Mouse (Mus musculus): Measurements from ENCODE around the gene Oser1. TPM values are rescaled to one million over a fixed set of nuclear protein-coding genes. Genes with fewer than 3 reads are reported as not detected.

The Oser1 gene
- polyA plus RNA-seq, 1 experiment from 2014 or later, result 64.5 TPM

- Histone ChIP-seq H3K27ac (ENCODE audit: low read depth, low read length) (0 out of 2 replicates have a peak overlapping the region, but pooled peaks have one; percentile 21), H3K36me3 (ENCODE audit: control insufficient read depth, insufficient read depth) (peaks cover 53% of the 10 kb centered on the region), H3K9me3 (ENCODE audit: control insufficient read depth) (no peaks in the 10 kb centered on the region), H3K9ac (ENCODE audit: low read depth, low read length) (no peak overlapping the region), H3K4me2 (replicated peaks; ENCODE audit: low read depth) (no peak overlapping the region), H3K4me1 (replicated peaks; ENCODE audit: control insufficient read depth, insufficient read depth, low read length) (0 out of 2 replicates have a peak, but pooled peaks cover 2% of the 10 kb centered on the region), H3K4me3 (ENCODE audit: low read depth, low read length) (no peak overlapping the region), H3K27me3 (replicated peaks; ENCODE audit: control insufficient read depth, insufficient read depth, low read length) (no peaks in the 10 kb centered on the region)
- TF ChIP-seq CTCF (IDR thresholded peaks at IDR 0.05; ENCODE audit: low read depth), result no peak
- ATAC-seq, result no peak
- 90% methylated on average over 3 of the region's 3 CpGs for WGBS
These were observed 14.3 kb downstream of the Oser1 start for GRCm38 (mm10) chr2:163410211-163410610.

DNA sequence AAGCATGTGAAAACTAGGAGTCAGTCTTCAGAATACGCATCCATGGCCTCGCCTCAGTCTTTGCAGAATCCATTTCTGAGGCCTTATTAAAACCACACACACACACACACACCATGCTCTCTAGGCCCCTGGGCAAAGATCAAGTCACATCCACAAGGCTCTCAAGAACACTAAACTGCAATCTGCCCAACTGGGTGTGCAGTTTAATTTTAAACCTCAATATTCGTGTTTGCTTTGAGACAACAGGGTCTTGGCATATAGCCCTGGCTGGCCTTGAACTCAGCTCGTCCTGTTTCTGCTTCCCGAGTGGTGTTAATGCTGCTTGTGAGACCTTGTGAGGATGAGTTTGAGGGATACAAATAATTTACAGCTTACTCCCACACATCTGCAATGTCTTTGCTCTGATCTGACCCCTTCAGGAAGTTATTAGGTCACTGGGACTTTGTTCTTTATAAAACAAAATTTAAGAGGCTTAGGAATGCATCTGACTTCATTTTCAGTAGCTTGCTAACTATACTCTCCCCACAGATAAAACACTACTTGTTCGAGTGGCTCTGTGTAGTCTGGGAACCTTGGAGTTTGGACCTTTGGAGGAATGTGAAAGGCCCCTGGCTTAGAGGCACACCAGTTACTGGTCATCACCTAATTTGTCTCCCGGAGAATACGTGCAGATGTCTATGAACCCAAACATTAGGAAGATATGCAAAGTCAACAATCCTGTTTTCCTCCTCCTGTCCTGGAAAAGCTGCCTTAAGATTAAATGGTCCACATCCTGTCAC lies 20.3 kb downstream of the Oser1 start:
- no peak for TF ChIP-seq CTCF (IDR thresholded peaks at IDR 0.05; ENCODE audit: low read depth)
- 0 out of 2 replicates have a peak overlapping the region, but pooled peaks have one; percentile 10 for H3K4me2 ChIP-seq (replicated peaks; ENCODE audit: low read depth)
- WGBS, result 40% methylated on average over 8 of the region's 8 CpGs
- peak overlapping the region; percentile 46; the same call in 1 of the 2 replicates for H3K27ac ChIP-seq (ENCODE audit: low read depth, low read length)
- peaks cover 26% of the 10 kb centered on the region for H3K36me3 ChIP-seq (ENCODE audit: control insufficient read depth, insufficient read depth)
- no peaks in the 10 kb centered on the region for H3K9me3 ChIP-seq (ENCODE audit: control insufficient read depth)
- H3K4me1 ChIP-seq (replicated peaks; ENCODE audit: control insufficient read depth, insufficient read depth, low read length), result peaks cover 2% of the 10 kb centered on the region; the same call in 1 of the 2 replicates
- H3K27me3 ChIP-seq (replicated peaks; ENCODE audit: control insufficient read depth, insufficient read depth, low read length), result no peaks in the 10 kb centered on the region
- H3K9ac ChIP-seq (ENCODE audit: low read depth, low read length), result no peak overlapping the region
- peak; percentile 74; the same call in 1 of the 2 replicates for ATAC-seq
- H3K4me3 ChIP-seq (ENCODE audit: low read depth, low read length), result no peak overlapping the region

- Histone ChIP-seq H3K36me3 (ENCODE audit: control insufficient read depth, insufficient read depth) (peaks cover 4% of the 10 kb centered on the region; the same call in 1 of the 2 replicates), H3K27me3 (replicated peaks; ENCODE audit: control insufficient read depth, insufficient read depth, low read length) (no peaks in the 10 kb centered on the region), H3K4me2 (replicated peaks; ENCODE audit: low read depth) (no peak overlapping the region), H3K9me3 (ENCODE audit: control insufficient read depth) (no peaks in the 10 kb centered on the region), H3K4me3 (ENCODE audit: low read depth, low read length) (no peak overlapping the region), H3K27ac (ENCODE audit: low read depth, low read length) (no peak overlapping the region), H3K9ac (ENCODE audit: low read depth, low read length) (no peak overlapping the region), H3K4me1 (replicated peaks; ENCODE audit: control insufficient read depth, insufficient read depth, low read length) (peaks cover 2% of the 10 kb centered on the region; the same call in 1 of the 2 replicates)
- ATAC-seq, result no peak
- TF ChIP-seq CTCF (IDR thresholded peaks at IDR 0.05; ENCODE audit: low read depth), result peak; percentile 99
- 5% methylated on average over 8 of the region's 8 CpGs for WGBS
These were observed 23.3 kb downstream of the Oser1 start for GRCm38 (mm10) chr2:163401221-163401620.

- H3K9me3 ChIP-seq (ENCODE audit: control insufficient read depth), result no peaks in the 10 kb centered on the region
- no peak overlapping the region for H3K27ac ChIP-seq (ENCODE audit: low read depth, low read length)
- H3K9ac ChIP-seq (ENCODE audit: low read depth, low read length), result no peak overlapping the region
- WGBS, result 63% methylated on average over 8 of the region's 8 CpGs
- TF ChIP-seq CTCF (IDR thresholded peaks at IDR 0.05; ENCODE audit: low read depth), result no peak
- H3K27me3 ChIP-seq (replicated peaks; ENCODE audit: control insufficient read depth, insufficient read depth, low read length), result no peaks in the 10 kb centered on the region
- no peak overlapping the region for H3K4me3 ChIP-seq (ENCODE audit: low read depth, low read length)
- H3K4me1 ChIP-seq (replicated peaks; ENCODE audit: control insufficient read depth, insufficient read depth, low read length), result 0 out of 2 replicates have a peak, but pooled peaks cover 2% of the 10 kb centered on the region
- H3K36me3 ChIP-seq (ENCODE audit: control insufficient read depth, insufficient read depth), result no peaks in the 10 kb centered on the region
- ATAC-seq, result no peak
- H3K4me2 ChIP-seq (replicated peaks; ENCODE audit: low read depth), result no peak overlapping the region
These were observed 25.3 kb downstream of the Oser1 start for GRCm38 (mm10) chr2:163399222-163399621.

DNA sequence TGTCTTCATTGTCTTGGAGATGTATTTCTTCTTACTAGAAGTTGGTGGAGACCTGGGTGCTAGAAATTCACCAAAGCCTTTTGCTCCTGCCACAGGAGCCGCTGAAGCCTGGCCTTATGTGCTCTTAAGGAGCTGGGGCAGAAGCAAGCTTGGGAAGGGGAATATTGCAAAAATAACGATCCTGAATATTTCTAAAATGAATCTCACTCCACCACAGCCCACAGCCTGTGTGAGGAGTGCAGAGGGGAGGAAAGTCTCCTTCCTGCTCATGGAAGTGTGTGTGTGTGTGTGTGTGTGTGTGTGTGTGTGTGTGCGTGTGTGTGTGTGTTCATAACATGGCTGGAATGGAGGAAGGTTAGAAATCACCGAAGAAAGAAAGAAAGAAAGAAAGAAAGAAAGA lies 25.7 kb downstream of the Oser1 start:
- ATAC-seq, result no peak
- 0 out of 2 replicates have a peak, but pooled peaks cover 1% of the 10 kb centered on the region for H3K4me1 ChIP-seq (replicated peaks; ENCODE audit: control insufficient read depth, insufficient read depth, low read length)
- no peaks in the 10 kb centered on the region for H3K36me3 ChIP-seq (ENCODE audit: control insufficient read depth, insufficient read depth)
- no peak overlapping the region for H3K4me3 ChIP-seq (ENCODE audit: low read depth, low read length)
- no peaks in the 10 kb centered on the region for H3K27me3 ChIP-seq (replicated peaks; ENCODE audit: control insufficient read depth, insufficient read depth, low read length)
- 0 out of 2 replicates have a peak overlapping the region, but pooled peaks have one; percentile 3 for H3K4me2 ChIP-seq (replicated peaks; ENCODE audit: low read depth)
- 86% methylated on average over 4 of the region's 4 CpGs for WGBS
- no peak for TF ChIP-seq CTCF (IDR thresholded peaks at IDR 0.05; ENCODE audit: low read depth)
- H3K9ac ChIP-seq (ENCODE audit: low read depth, low read length), result 0 out of 2 replicates have a peak overlapping the region, but pooled peaks have one; percentile 17
- H3K9me3 ChIP-seq (ENCODE audit: control insufficient read depth), result no peaks in the 10 kb centered on the region
- H3K27ac ChIP-seq (ENCODE audit: low read depth, low read length), result peak overlapping the region; percentile 54

DNA sequence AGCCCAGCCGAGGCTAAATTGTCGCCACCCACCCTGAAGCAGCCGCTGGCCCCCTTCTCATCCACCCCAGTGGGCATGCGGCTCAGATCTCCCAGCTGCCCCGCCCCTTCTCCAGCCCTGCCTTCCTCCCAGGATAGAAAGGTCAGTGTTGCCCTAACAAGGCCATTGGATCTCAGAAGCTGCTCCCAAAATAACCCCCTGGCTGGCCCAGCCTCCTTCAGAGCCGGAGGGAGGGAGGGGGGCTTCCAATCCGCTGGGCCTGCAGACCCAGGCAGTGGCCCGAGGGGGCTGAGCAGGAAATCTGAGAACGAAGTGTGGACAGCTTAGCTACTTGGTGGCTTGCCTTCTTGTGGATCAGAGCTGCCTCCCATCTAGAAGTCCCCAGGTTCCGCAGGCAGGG lies 26.6 kb downstream of the Oser1 start, which contains the start of gene Jph2:
Gene Jph2, minus strand, starts transcription at position 89 of the 400 bp plus-strand sequence.
- peak; percentile 45; the same call in 1 of the 2 replicates for ATAC-seq
- Histone ChIP-seq H3K36me3 (ENCODE audit: control insufficient read depth, insufficient read depth) (no peaks in the 10 kb centered on the region), H3K27ac (ENCODE audit: low read depth, low read length) (peak within 1 kb of the TSS; percentile 54), H3K4me2 (replicated peaks; ENCODE audit: low read depth) (peak within 1 kb of the TSS; percentile 40), H3K9ac (ENCODE audit: low read depth, low read length) (peak within 1 kb of the TSS; percentile 17; the same call in 1 of the 2 replicates), H3K4me1 (replicated peaks; ENCODE audit: control insufficient read depth, insufficient read depth, low read length) (no peaks in the 10 kb centered on the region), H3K4me3 (ENCODE audit: low read depth, low read length) (peak within 1 kb of the TSS; percentile 23), H3K27me3 (replicated peaks; ENCODE audit: control insufficient read depth, insufficient read depth, low read length) (no peaks in the 10 kb centered on the region), H3K9me3 (ENCODE audit: control insufficient read depth) (no peaks in the 10 kb centered on the region)
- 14% methylated on average over 10 of the region's 10 CpGs for WGBS
- TF ChIP-seq CTCF (IDR thresholded peaks at IDR 0.05; ENCODE audit: low read depth), result no peak
